Mouse (Mus musculus): ENCODE results near the gene Ccdc183. TPM values are rescaled to one million over a fixed set of nuclear protein-coding genes. Genes with fewer than 3 reads are reported as not detected.

Ccdc183 gene
- total and polyA plus RNA-seq, 3 experiments = 0.05 TPM; not detected in 2

- no peak for DNase-seq (ENCODE audit: low spot score)
Observed at GRCm38 (mm10) chr2:25581901-25582301, 35.6 kb downstream of the Ccdc183 start.

GRCm38 (mm10) chr2:25581294-25581864 is 36.1 kb downstream of the Ccdc183 start, which contains the start of gene Ajm1:
Ajm1 (minus strand) TSS chr2:25581757.
- H3K36me3 ChIP-seq (replicated peaks) = peaks cover 46% of the 10 kb centered on the region
- peaks cover 4% of the 10 kb centered on the region; the same call in 1 of the 2 replicates for H3K27me3 ChIP-seq (ENCODE audit: insufficient read depth, low read length)
- TF ChIP-seq GATA1 (IDR thresholded peaks at IDR 0.05; ENCODE audit: borderline replicate concordance, low read length) = no peak
- peak; percentile 79 for TF ChIP-seq CTCF (IDR thresholded peaks at IDR 0.05; ENCODE audit: low read depth, low read length)
- 0 out of 2 replicates have a peak within 1 kb of the TSS, but pooled peaks have one; percentile 18 for H3K4me3 ChIP-seq (ENCODE audit: low read depth, low read length)
- H3K9me3 ChIP-seq (replicated peaks) = peaks cover 43% of the 10 kb centered on the region
- H3K4me1 ChIP-seq (ENCODE audit: insufficient read depth, low read depth, low read length) = peaks cover 28% of the 10 kb centered on the region
- ATAC-seq (ENCODE audit: extremely low read depth, insufficient number of reproducible peaks, low FRiP score, poor library complexity, severe bottlenecking) (no peak), DNase-seq (ENCODE audit: low spot score) (peak; percentile 75)

More at GRCm38 (mm10) chr2:25581901-25582301, 35.6 kb downstream of the Ccdc183 start:
- Histone ChIP-seq H3K4me3 (ENCODE audit: low read depth, low read length) (no peak overlapping the region), H3K27me3 (ENCODE audit: insufficient read depth, low read length) (peaks cover 4% of the 10 kb centered on the region; the same call in 1 of the 2 replicates), H3K9me3 (replicated peaks) (peaks cover 38% of the 10 kb centered on the region), H3K4me1 (ENCODE audit: insufficient read depth, low read depth, low read length) (peaks cover 28% of the 10 kb centered on the region), H3K36me3 (replicated peaks) (peaks cover 51% of the 10 kb centered on the region)
- no peak for TF ChIP-seq GATA2 (IDR thresholded peaks at IDR 0.05; ENCODE audit: borderline replicate concordance, low read depth, low read length)
- TF ChIP-seq CTCF (IDR thresholded peaks at IDR 0.05; ENCODE audit: low read depth, low read length) = no peak
- no peak for TF ChIP-seq TAL1 (conservative IDR thresholded peaks at IDR 0.05; ENCODE audit: low read depth, low read length)
- TF ChIP-seq POLR2AphosphoS5 (IDR thresholded peaks at IDR 0.05; ENCODE audit: insufficient replicate concordance, low read depth, low read length) = no peak
- no peak for TF ChIP-seq GATA1 (IDR thresholded peaks at IDR 0.05; ENCODE audit: borderline replicate concordance, low read length)
- ATAC-seq (ENCODE audit: extremely low read depth, insufficient number of reproducible peaks, low FRiP score, poor library complexity, severe bottlenecking) = no peak; the same call in 1 of the 2 replicates

DNA sequence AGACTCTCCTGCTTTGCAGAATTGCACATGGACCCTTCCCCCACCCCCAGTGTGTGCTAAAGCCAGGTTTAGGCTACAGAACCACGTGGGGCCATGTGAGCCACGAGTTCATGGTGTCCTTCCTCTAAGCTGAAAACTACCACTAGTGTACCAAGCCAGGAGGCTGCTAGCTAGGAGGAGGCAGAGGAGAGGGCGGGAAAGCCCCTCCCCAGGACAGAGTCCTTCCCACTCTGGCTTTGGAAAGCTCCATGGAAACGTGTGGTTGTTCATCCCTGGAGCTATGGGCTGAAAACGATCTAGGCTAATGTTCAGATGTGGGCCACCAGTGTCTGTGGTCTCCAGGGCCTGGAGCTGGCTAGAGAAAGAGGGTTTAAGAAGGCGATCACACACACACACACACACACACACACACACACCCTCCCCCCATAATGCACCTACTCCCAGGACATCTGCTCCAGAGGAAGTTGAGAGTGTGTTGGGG is 36.8 kb downstream of the Ccdc183 start:
- no peak overlapping the region for H3K4me3 ChIP-seq (ENCODE audit: low read depth, low read length)
- peaks cover 30% of the 10 kb centered on the region for H3K4me1 ChIP-seq (ENCODE audit: insufficient read depth, low read depth, low read length)
- DNase-seq (ENCODE audit: low spot score) (no peak), ATAC-seq (ENCODE audit: extremely low read depth, insufficient number of reproducible peaks, low FRiP score, poor library complexity, severe bottlenecking) (no peak)
- no peak for TF ChIP-seq GATA1 (IDR thresholded peaks at IDR 0.05; ENCODE audit: borderline replicate concordance, low read length)
- TF ChIP-seq GATA2 (IDR thresholded peaks at IDR 0.05; ENCODE audit: borderline replicate concordance, low read depth, low read length) = no peak
- no peak for TF ChIP-seq CTCF (IDR thresholded peaks at IDR 0.05; ENCODE audit: low read depth, low read length)
- TF ChIP-seq TAL1 (conservative IDR thresholded peaks at IDR 0.05; ENCODE audit: low read depth, low read length) = no peak
- no peak for TF ChIP-seq POLR2AphosphoS5 (IDR thresholded peaks at IDR 0.05; ENCODE audit: insufficient replicate concordance, low read depth, low read length)
- peaks cover 50% of the 10 kb centered on the region for H3K9me3 ChIP-seq (replicated peaks)
- H3K36me3 ChIP-seq (replicated peaks) = peaks cover 39% of the 10 kb centered on the region
- H3K27me3 ChIP-seq (ENCODE audit: insufficient read depth, low read length) = peaks cover 4% of the 10 kb centered on the region; the same call in 1 of the 2 replicates

DNA sequence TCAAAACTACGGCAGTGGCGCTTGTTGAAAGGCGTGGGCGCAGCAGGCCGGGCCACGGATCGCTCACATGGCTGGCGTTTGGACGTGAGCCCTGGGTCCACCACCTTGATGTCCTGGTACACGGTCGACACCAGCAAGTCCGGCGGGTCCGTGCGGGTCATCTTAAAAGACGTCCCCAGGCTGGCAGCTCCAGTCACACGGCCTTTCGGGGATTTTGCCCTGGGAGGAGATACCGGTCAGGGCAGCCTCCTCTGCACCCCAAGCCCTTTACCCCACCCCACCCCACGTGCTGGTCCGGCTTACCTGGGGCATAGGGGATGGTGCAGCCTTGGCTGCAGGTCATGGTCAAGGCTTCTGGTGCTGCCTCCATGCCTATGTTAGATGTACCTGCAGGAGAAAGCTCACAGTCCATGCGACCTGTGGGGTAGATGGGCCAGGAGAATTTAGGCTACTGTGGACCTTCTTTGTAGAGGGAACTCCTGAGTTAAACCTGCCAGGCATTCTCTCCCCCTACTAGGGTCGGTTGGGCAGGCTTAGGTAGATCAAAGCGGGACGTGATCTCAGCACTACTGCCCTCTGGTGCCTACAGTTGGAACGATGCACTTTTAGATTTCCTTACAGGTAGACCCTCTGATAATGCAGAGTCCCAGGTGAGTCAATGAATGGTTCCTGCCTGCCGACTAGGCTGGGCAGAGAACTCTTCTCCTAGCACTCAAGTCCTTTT is 37.6 kb downstream of the Ccdc183 start:
- H3K27me3 ChIP-seq (ENCODE audit: insufficient read depth, low read length) = peaks cover 4% of the 10 kb centered on the region; the same call in 1 of the 2 replicates
- H3K9me3 ChIP-seq (replicated peaks) = peaks cover 54% of the 10 kb centered on the region
- H3K4me3 ChIP-seq (ENCODE audit: low read depth, low read length) = peak overlapping the region; percentile 44; the same call in 1 of the 2 replicates
- no peak for TF ChIP-seq TAL1 (conservative IDR thresholded peaks at IDR 0.05; ENCODE audit: low read depth, low read length)
- no peak for TF ChIP-seq GATA2 (IDR thresholded peaks at IDR 0.05; ENCODE audit: borderline replicate concordance, low read depth, low read length)
- no peak for TF ChIP-seq POLR2AphosphoS5 (IDR thresholded peaks at IDR 0.05; ENCODE audit: insufficient replicate concordance, low read depth, low read length)
- TF ChIP-seq GATA1 (IDR thresholded peaks at IDR 0.05; ENCODE audit: borderline replicate concordance, low read length) = no peak
- TF ChIP-seq CTCF (IDR thresholded peaks at IDR 0.05; ENCODE audit: low read depth, low read length) = no peak
- peaks cover 37% of the 10 kb centered on the region for H3K4me1 ChIP-seq (ENCODE audit: insufficient read depth, low read depth, low read length)
- ATAC-seq (ENCODE audit: extremely low read depth, insufficient number of reproducible peaks, low FRiP score, poor library complexity, severe bottlenecking) = no peak
- H3K36me3 ChIP-seq (replicated peaks) = peaks cover 31% of the 10 kb centered on the region
- DNase-seq (ENCODE audit: low spot score) = no peak

DNA sequence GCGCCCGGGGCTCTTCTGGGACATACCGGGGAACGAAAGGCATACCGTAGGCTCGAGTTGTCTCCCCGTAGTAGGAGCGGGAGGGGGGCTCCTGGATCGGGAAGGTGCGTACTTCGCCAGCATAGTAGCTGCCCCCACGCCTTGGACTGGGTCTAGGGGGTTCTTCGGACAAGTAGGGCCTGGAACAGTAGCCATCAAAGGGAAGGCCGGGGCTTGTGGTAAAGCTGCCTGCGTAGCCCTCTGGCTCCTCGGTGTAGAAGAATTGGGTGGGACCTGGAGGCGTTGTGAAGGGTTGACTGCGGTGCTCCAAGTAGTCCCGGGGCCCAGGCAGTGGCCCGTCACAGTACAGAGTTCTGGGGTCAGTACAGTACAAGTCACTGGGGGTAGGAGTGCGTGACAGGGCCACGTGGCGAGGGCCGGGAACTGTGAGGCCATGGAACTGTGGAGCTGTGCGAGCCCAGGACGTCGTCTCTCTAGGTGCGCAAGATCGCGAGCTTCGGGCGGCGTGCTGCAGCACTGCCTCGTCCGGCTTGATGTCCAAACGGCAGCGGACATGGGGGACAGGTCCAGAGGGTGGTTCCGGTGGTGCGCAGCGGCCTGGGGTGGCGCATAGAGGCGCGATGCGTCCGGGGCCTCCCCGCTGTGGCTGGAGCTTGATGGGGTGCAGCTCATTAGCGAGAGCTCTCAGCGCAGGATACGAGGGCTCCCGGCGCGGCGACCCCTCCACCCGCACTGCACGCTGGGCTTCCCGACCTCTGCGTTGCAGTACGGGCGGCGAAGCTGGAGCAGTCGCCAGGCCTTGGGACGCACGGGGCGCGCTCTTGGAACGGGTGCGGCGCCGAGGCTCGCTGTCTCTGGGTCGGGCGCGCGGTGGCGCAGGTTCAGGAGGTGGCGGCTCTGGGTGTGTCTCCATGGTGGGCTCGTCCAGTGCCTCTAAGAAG is 38.4 kb downstream of the Ccdc183 start:
- H3K27me3 ChIP-seq (ENCODE audit: insufficient read depth, low read length) = peaks cover 4% of the 10 kb centered on the region; the same call in 1 of the 2 replicates
- H3K4me1 ChIP-seq (ENCODE audit: insufficient read depth, low read depth, low read length) = peaks cover 45% of the 10 kb centered on the region
- DNase-seq (ENCODE audit: low spot score) = no peak
- H3K36me3 ChIP-seq (replicated peaks) = peaks cover 23% of the 10 kb centered on the region
- ATAC-seq (ENCODE audit: extremely low read depth, insufficient number of reproducible peaks, low FRiP score, poor library complexity, severe bottlenecking) = no peak
- peaks cover 54% of the 10 kb centered on the region for H3K9me3 ChIP-seq (replicated peaks)
- H3K4me3 ChIP-seq (ENCODE audit: low read depth, low read length) = peak overlapping the region; percentile 58; the same call in 1 of the 2 replicates
- TF ChIP-seq GATA2 (IDR thresholded peaks at IDR 0.05; ENCODE audit: borderline replicate concordance, low read depth, low read length) = no peak
- no peak for TF ChIP-seq CTCF (IDR thresholded peaks at IDR 0.05; ENCODE audit: low read depth, low read length)
- no peak for TF ChIP-seq TAL1 (conservative IDR thresholded peaks at IDR 0.05; ENCODE audit: low read depth, low read length)
- no peak for TF ChIP-seq POLR2AphosphoS5 (IDR thresholded peaks at IDR 0.05; ENCODE audit: insufficient replicate concordance, low read depth, low read length)
- TF ChIP-seq GATA1 (IDR thresholded peaks at IDR 0.05; ENCODE audit: borderline replicate concordance, low read length) = no peak
